Mouse (Mus musculus): ENCODE data around the gene Rap1a. TPM values are rescaled to one million over a fixed set of nuclear protein-coding genes. Genes with fewer than 3 reads are reported as not detected.
A peak's percentile ranks its signal among the peaks of the same experiment; 100 is the strongest.

Gene Rap1a
- polyA plus RNA-seq, 1 experiment from 2014 or later = 119 TPM

DNA sequence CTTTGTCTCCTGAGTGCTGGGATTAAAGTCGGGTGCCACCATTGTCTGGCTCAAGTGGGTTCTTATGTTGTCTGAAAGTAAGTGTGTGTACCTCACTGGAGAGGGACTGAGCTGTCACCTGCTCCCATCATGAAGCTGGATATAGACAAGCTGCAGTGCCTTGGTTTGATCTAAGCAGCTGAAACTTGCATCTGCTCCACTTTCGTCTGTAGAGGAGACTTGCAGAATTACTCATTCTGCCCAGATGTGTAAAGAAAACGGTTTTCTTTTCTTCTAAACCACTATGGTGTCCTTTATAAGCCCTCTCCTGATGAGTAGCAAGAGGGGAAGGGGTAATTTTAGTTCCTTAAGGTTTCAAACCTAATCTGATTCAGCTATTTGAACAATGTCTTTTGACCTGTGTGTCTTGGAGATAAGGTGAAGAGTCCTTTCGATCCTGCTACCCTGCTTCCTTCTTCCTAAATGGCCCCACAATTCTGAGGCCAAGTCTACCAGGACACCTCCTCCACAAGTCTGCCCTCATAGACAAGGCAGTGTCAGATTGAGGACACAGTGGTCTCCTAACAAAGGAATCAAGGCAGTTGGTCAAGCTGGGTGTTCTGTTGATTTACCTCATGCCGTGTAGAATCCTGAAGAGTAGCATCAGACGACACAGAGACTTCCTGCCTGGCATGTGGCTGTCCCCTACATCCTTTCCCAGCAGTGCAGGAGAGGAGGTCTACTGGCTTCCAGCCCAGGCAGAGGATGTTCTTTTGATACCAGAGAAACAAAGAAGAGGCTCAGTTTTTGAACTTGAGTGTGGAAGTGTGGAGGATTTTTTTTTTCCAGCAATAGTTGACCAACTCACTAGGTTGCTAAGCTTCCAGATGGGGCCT, 17.2 kb upstream of the Rap1a start:
- H3K4me1 ChIP-seq (replicated peaks; ENCODE audit: control insufficient read depth, insufficient read depth, low read length) = no peaks in the 10 kb centered on the region
- H3K9me3 ChIP-seq (ENCODE audit: control insufficient read depth) = no peaks in the 10 kb centered on the region
- TF ChIP-seq CTCF (IDR thresholded peaks at IDR 0.05; ENCODE audit: low read depth) = no peak
- H3K27ac ChIP-seq (ENCODE audit: low read depth, low read length) = no peak overlapping the region
- H3K36me3 ChIP-seq (ENCODE audit: control insufficient read depth, insufficient read depth) = no peaks in the 10 kb centered on the region
- H3K9ac ChIP-seq (ENCODE audit: low read depth, low read length) = no peak overlapping the region
- H3K27me3 ChIP-seq (replicated peaks; ENCODE audit: control insufficient read depth, insufficient read depth, low read length) = no peaks in the 10 kb centered on the region
- ATAC-seq = no peak
- H3K4me3 ChIP-seq (ENCODE audit: low read depth, low read length) = no peak overlapping the region
- H3K4me2 ChIP-seq (replicated peaks; ENCODE audit: low read depth) = no peak overlapping the region
- 55% methylated on average over 6 of the region's 6 CpGs for WGBS

DNA sequence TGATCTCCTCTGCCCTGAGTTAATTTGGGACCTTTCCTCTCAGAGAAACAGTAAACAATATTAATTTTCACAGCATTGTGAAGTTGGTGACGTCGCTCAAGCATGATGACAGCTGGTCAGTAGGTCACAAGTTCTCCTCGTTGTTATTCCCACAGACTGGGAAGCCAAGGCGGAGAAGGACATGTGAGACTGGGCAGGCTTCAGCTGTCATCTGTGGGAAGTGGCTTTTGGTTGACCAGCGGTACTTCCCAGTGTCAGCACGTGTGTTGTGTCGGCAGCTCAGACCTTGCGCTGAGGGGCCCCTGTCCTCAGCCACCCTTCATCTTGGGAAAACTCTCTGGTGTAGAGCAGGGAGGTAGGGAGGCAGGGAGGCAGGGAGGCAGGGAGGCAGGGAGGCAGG, 15.0 kb upstream of the Rap1a start:
- Histone ChIP-seq H3K9me3 (ENCODE audit: control insufficient read depth) (no peaks in the 10 kb centered on the region), H3K27me3 (replicated peaks; ENCODE audit: control insufficient read depth, insufficient read depth, low read length) (no peaks in the 10 kb centered on the region), H3K36me3 (ENCODE audit: control insufficient read depth, insufficient read depth) (no peaks in the 10 kb centered on the region), H3K27ac (ENCODE audit: low read depth, low read length) (no peak overlapping the region), H3K4me2 (replicated peaks; ENCODE audit: low read depth) (no peak overlapping the region), H3K4me1 (replicated peaks; ENCODE audit: control insufficient read depth, insufficient read depth, low read length) (no peaks in the 10 kb centered on the region), H3K9ac (ENCODE audit: low read depth, low read length) (no peak overlapping the region), H3K4me3 (ENCODE audit: low read depth, low read length) (no peak overlapping the region)
- no peak for ATAC-seq
- TF ChIP-seq CTCF (IDR thresholded peaks at IDR 0.05; ENCODE audit: low read depth) = no peak
- 58% methylated on average over 8 of the region's 8 CpGs for WGBS

DNA sequence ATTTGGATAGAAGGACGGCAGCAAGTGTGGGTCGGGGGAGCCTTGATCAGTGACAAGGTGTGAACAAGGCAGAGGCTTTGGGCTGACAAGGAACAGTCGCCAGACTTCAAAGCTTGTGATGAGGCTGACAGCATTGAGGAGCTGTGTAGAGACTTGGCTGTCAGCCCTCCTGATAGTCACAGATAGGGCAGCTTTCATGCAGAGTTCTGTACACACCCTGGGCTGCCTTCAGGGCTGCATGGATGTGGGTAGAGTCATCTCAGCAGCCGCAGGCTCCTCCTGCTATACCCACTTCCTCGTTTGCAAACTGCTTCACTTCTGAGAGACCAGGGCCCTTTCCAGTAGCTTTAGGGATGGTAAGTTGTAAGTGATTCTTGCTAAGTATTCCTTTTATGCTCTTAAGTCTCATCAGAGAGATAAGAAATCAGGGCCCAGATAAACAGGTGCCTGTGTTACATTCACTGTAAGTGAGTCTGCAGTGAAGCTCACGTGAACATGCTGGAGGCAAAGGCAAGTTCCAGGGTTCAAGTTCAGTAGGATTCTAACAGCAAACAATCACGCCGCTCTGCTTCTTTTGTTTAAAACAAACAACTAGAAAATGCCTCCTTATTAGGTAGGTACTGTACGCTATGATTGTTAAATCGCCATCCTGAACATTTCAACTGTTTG, 14.2 kb upstream of the Rap1a start:
- no peaks in the 10 kb centered on the region for H3K9me3 ChIP-seq (ENCODE audit: control insufficient read depth)
- TF ChIP-seq CTCF (IDR thresholded peaks at IDR 0.05; ENCODE audit: low read depth) = no peak
- H3K27me3 ChIP-seq (replicated peaks; ENCODE audit: control insufficient read depth, insufficient read depth, low read length) = no peaks in the 10 kb centered on the region
- H3K4me1 ChIP-seq (replicated peaks; ENCODE audit: control insufficient read depth, insufficient read depth, low read length) = no peaks in the 10 kb centered on the region
- no peak overlapping the region for H3K27ac ChIP-seq (ENCODE audit: low read depth, low read length)
- H3K4me3 ChIP-seq (ENCODE audit: low read depth, low read length) = no peak overlapping the region
- no peaks in the 10 kb centered on the region for H3K36me3 ChIP-seq (ENCODE audit: control insufficient read depth, insufficient read depth)
- H3K9ac ChIP-seq (ENCODE audit: low read depth, low read length) = no peak overlapping the region
- no peak for ATAC-seq
- 46% methylated on average over 10 of the region's 10 CpGs for WGBS
- no peak overlapping the region for H3K4me2 ChIP-seq (replicated peaks; ENCODE audit: low read depth)

DNA sequence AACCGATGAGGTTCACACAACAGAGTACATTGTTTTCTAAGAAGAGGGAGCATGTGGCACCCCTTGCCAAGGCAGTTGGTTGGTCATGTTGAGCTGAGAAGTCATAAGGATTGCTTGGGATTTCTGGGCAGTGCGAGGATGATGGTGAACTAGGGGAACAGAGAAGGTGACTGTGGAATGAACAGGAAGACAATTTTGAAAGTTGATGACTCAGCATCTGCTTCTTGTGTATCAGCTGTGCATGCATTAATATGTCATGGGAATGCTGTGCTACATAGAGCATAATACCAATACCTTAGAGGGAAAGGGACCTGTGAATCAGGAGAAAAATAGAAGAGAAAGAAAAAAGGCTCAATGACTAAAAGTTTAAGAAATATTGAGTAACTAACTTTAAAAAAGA, 10.0 kb upstream of the Rap1a start:
- no peak for ATAC-seq
- Histone ChIP-seq H3K27ac (ENCODE audit: low read depth, low read length) (no peak overlapping the region), H3K27me3 (replicated peaks; ENCODE audit: control insufficient read depth, insufficient read depth, low read length) (no peaks in the 10 kb centered on the region), H3K9ac (ENCODE audit: low read depth, low read length) (no peak overlapping the region), H3K36me3 (ENCODE audit: control insufficient read depth, insufficient read depth) (no peaks in the 10 kb centered on the region), H3K4me3 (ENCODE audit: low read depth, low read length) (no peak overlapping the region), H3K4me2 (replicated peaks; ENCODE audit: low read depth) (no peak overlapping the region), H3K4me1 (replicated peaks; ENCODE audit: control insufficient read depth, insufficient read depth, low read length) (no peaks in the 10 kb centered on the region), H3K9me3 (ENCODE audit: control insufficient read depth) (no peaks in the 10 kb centered on the region)
- 90% methylated on average over 2 of the region's 2 CpGs for WGBS
- TF ChIP-seq CTCF (IDR thresholded peaks at IDR 0.05; ENCODE audit: low read depth) = no peak

DNA sequence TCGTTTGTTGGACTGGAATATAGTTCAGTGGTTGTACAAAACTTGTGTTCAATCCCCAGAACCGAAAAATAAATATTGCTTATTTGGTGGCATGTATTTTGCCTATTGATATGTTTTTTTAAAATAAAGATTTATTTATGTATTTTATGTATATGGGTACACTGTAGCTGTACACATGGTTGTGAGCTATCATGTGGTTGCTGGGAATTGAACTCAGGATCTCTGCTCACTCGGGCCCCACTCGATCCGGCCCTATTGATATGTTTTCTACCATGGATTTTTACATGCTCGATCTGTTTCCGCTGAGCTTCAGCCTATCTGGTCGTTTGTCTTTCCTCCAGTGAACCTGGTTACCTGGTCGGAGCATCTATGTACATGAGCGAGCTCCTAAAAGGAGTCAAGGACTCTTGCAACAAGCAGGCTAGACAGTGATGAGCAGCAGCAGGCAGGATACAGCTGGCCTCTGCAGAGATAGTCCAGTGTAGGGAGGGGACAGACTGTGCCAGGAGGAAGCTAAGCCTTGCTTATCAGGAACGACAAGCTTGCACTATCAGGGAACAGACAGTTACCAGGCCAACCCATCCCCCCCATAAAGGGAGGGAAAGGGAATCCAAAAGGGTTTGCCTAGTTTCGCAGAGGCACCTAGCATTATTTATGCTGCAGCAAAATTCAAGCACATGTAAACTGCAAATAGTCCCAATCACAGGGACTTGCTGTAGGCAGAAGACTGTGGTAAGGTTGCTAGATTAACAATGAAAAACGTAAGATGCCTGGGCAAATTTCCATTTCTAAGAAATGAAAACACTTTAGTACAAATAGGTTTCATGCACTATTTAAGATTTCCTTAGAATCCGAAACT, 7.3 kb upstream of the Rap1a start:
- WGBS = 59% methylated on average over 14 of the region's 14 CpGs
- no peaks in the 10 kb centered on the region; the same call in 1 of the 2 replicates for H3K4me1 ChIP-seq (replicated peaks; ENCODE audit: control insufficient read depth, insufficient read depth, low read length)

DNA sequence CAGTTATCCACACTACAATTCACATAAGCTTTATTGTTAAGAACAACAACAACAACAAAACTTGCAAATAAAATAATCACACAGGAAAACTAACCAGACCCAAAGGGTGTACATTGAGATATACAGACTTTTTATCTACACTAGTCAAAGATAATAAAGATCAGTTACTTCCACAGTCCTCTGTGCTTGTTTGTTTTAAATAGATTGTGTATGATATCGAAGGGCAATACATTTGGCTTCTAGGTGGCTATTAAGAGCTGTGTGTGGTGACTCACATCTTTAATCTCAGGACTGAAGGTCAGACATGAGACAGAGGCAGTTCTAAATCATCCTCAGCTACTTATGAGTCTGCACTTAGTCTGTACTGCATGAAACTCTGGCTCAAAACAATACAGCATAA, 6.5 kb upstream of the Rap1a start:
- no peaks in the 10 kb centered on the region for H3K9me3 ChIP-seq (ENCODE audit: control insufficient read depth)
- peaks cover 6% of the 10 kb centered on the region for H3K4me1 ChIP-seq (replicated peaks; ENCODE audit: control insufficient read depth, insufficient read depth, low read length)
- peak; percentile 74 for ATAC-seq
- H3K4me3 ChIP-seq (ENCODE audit: low read depth, low read length) = no peak overlapping the region
- no peak overlapping the region for H3K4me2 ChIP-seq (replicated peaks; ENCODE audit: low read depth)
- no peaks in the 10 kb centered on the region for H3K36me3 ChIP-seq (ENCODE audit: control insufficient read depth, insufficient read depth)
- no peak for TF ChIP-seq CTCF (IDR thresholded peaks at IDR 0.05; ENCODE audit: low read depth)
- H3K27ac ChIP-seq (ENCODE audit: low read depth, low read length) = 0 out of 2 replicates have a peak overlapping the region, but pooled peaks have one; percentile 46
- WGBS = 35% methylated on average over 1 of the region's 1 CpGs
- no peaks in the 10 kb centered on the region for H3K27me3 ChIP-seq (replicated peaks; ENCODE audit: control insufficient read depth, insufficient read depth, low read length)
- no peak overlapping the region for H3K9ac ChIP-seq (ENCODE audit: low read depth, low read length)

More for the DNA sequence above, 7.3 kb upstream of the Rap1a start:
- no peak for ATAC-seq
- Histone ChIP-seq H3K36me3 (ENCODE audit: control insufficient read depth, insufficient read depth) (no peaks in the 10 kb centered on the region), H3K9me3 (ENCODE audit: control insufficient read depth) (no peaks in the 10 kb centered on the region), H3K4me3 (ENCODE audit: low read depth, low read length) (no peak overlapping the region), H3K4me2 (replicated peaks; ENCODE audit: low read depth) (no peak overlapping the region), H3K27ac (ENCODE audit: low read depth, low read length) (peak overlapping the region; percentile 46; the same call in 1 of the 2 replicates), H3K9ac (ENCODE audit: low read depth, low read length) (no peak overlapping the region), H3K27me3 (replicated peaks; ENCODE audit: control insufficient read depth, insufficient read depth, low read length) (no peaks in the 10 kb centered on the region)
- TF ChIP-seq CTCF (IDR thresholded peaks at IDR 0.05; ENCODE audit: low read depth) = no peak
